Mouse (Mus musculus) heart, postnatal 0 days (tissue): ENCODE data around the gene Cdca5. TPM values are rescaled to one million over a fixed set of nuclear protein-coding genes. Genes with fewer than 3 reads are reported as not detected.

ENCODE experiments used
- ATAC-seq: fragments of 200-750 bp; cut with Nextera tagmentation; 2 replicates; pipeline ENCODE4 v1.8.0; 2017; ENCODE audit warnings: low read depth, moderate number of reproducible peaks, moderate library complexity; ENCODE audit not compliant: insufficient read depth
- DNase-seq: peaks from one replicate; pipeline ENCODE4 v3.0.0-alpha.2; 2016; ENCODE audit warnings: low spot score
- H3K27ac ChIP-seq: fragments of 300-500 bp; sonication (generic); 2 replicates; pipeline ENCODE4 v1.5.1; 2014; ENCODE audit warnings: low read depth, mild to moderate bottlenecking
- H3K27me3 ChIP-seq: fragments of 300-500 bp; sonication (generic); 2 replicates; pipeline ENCODE4 v1.6.1; 2014; ENCODE audit warnings: low read length, mixed read lengths; ENCODE audit not compliant: control insufficient read depth, insufficient read depth
- H3K36me3 ChIP-seq: fragments of 300-500 bp; sonication (generic); replicated peaks from 2 replicates; pipeline ENCODE4 v1.6.1; 2014; ENCODE audit warnings: low read length, mixed read lengths; ENCODE audit not compliant: control insufficient read depth, insufficient read depth
- H3K4me1 ChIP-seq: fragments of 300-500 bp; sonication (generic); 2 replicates; pipeline ENCODE4 v1.6.1; 2014; ENCODE audit warnings: antibody characterized with exemption; ENCODE audit not compliant: control insufficient read depth, insufficient read depth
- H3K4me2 ChIP-seq: fragments of 300-500 bp; sonication (generic); 2 replicates; pipeline ENCODE4 v1.6.1; 2014; ENCODE audit warnings: low read depth, mild to moderate bottlenecking, low read length, moderate library complexity
- H3K4me3 ChIP-seq: fragments of 300-500 bp; sonication (generic); 2 replicates; pipeline ENCODE4 v1.5.1; 2014; ENCODE audit warnings: low read depth, low read length
- H3K9ac ChIP-seq: fragments of 300-500 bp; sonication (generic); replicated peaks from 2 replicates; pipeline ENCODE4 v1.6.1; 2014; ENCODE audit warnings: low read depth, low read length, mixed read lengths
- H3K9me3 ChIP-seq: fragments of 300-500 bp; sonication (generic); replicated peaks from 2 replicates; pipeline ENCODE4 v1.6.1; 2016; ENCODE audit warnings: low read length; ENCODE audit not compliant: control insufficient read depth
- CTCF ChIP-seq: IDR thresholded peaks from 2 replicates; pipeline ENCODE4 v1.5.1; 2016; ENCODE audit warnings: antibody characterized with exemption, control low read depth, low read depth
- EP300 ChIP-seq: IDR thresholded peaks from 2 replicates; pipeline ENCODE4 v1.6.1; 2016; ENCODE audit warnings: antibody characterized with exemption, low read depth
- WGBS: fragments of 180-500 bp; shearing (Covaris S2); extraction: QIAGEN DNeasy Blood & Tissue Kit; methylation state at CpG from one replicate; pipeline ENCODE4 v1.1.7; 2014; 5-methylcytosine and 5-hydroxymethylcytosine counted together
- polyA plus RNA-seq: library from polyadenylated mRNA; unstranded; fragments of >200 nt; fragmentation: Nextera tagmentation; extraction: Ambion mirVana; gene quantifications from 2 replicates; pipeline ENCODE4 v1.2.1, GENCODE M21; 2015
- total RNA-seq: library from RNA; depleted of rRNA; stranded (reverse); fragments of >200 nt; gene quantifications from 2 replicates; pipeline ENCODE4 v1.2.3, GENCODE M21; 2014; ENCODE audit warnings: low replicate concordance; rRNA removed

Cdca5 gene
- total RNA-seq (2.2 and 6.8 TPM in 2 replicates), polyA plus RNA-seq (5.7 and 6.4 TPM in 2 replicates)

DNA sequence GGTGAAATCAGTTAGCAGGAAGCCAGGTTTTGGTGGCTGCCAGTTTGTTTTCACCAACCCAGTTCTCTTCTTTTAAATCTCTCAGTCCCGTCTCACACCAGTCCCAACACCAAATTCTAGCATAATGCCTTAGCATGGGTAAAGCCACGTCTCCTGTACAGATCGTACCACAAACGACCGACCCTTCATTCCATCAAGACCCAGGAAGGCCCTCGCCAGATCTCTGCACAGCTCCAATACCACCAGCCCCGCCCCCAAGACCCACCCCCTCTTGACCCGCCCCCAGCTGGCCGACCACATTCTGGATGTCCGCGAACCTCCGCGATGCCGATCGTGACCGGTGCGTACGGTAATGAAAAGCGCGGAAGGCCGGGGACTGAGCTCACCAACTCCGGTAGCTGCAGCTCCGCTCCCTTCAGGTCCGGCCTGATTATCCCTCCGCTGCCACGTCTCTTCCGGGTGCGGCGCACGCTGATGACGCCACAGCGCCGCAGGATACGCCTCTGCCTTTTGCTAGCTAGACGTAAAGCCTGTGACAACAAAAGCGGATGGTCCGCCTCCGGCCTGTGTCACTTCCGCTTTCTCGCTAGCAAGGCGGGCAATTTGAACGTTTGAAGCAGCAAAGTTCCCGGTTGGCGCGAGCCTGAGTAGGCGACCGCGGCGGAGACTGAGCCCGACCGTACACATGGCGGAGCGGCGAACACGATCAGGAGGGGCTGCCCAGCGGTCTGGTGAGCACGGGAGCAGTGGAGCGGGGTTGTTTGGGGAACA is at the start of gene Cdca5, which contains the start of gene Zfpl1:
Gene Cdca5 (plus strand): TSS at position 506 of the 771 bp plus-strand sequence.
Gene Zfpl1 (minus strand): TSS at position 479 of the 771 bp plus-strand sequence.
- peak within 1 kb of the TSS; percentile 87 for H3K4me2 ChIP-seq
- DNase-seq, result peak; percentile 96
- H3K27me3 ChIP-seq, result no peaks in the 10 kb centered on the region
- peak within 1 kb of the TSS; percentile 73 for H3K9ac ChIP-seq
- H3K9me3 ChIP-seq, result no peaks in the 10 kb centered on the region
- peak within 1 kb of the TSS; percentile 60 for H3K27ac ChIP-seq
- peaks cover 13% of the 10 kb centered on the region for H3K4me1 ChIP-seq
- under 1% methylated on average over 58 of the region's 58 CpGs for WGBS
- peaks cover 38% of the 10 kb centered on the region for H3K36me3 ChIP-seq
- peak; percentile 92 for ATAC-seq
- TF ChIP-seq EP300, result 0 out of 2 replicates have a peak, but pooled peaks have one; percentile 56
- no peak for TF ChIP-seq CTCF
- peak within 1 kb of the TSS; percentile 72 for H3K4me3 ChIP-seq

DNA sequence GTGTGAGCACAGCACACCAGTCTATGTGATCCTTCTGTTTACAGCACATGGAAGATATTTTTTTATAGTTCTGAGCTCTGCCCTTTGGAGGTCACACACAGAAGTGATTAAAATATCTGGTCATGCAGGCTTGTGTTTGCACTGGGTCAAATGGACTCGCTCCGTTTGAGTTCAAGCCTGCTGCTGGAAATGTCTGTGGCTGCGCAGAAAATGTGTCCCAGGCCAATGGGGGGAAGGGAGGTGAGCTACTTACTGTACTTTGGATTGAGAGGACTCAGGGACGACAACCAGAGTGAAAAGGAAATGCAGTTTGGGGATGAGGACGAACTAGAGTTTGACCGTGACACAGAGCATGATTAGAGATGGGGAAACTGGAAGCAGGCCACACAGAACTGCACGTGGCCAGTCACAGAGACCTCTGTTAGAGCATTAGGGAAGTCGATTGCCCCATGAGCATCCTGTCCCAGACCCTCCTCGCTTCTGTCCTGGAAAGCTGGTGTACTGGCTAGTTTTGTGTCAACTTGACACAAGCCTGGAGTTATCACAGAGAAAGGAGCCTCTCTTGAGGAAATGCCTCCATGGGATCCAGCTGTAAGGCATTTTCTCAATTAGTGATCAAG is 48.7 kb upstream of the Cdca5 start:
- Histone ChIP-seq H3K4me1 (no peaks in the 10 kb centered on the region), H3K27me3 (no peaks in the 10 kb centered on the region), H3K4me3 (no peak overlapping the region), H3K36me3 (no peaks in the 10 kb centered on the region), H3K27ac (no peak overlapping the region), H3K9me3 (no peaks in the 10 kb centered on the region), H3K4me2 (no peak overlapping the region), H3K9ac (no peak overlapping the region)
- ATAC-seq (no peak), DNase-seq (no peak)
- WGBS, result 68% methylated on average over 9 of the region's 9 CpGs
- TF ChIP-seq CTCF (no peak), EP300 (no peak)

DNA sequence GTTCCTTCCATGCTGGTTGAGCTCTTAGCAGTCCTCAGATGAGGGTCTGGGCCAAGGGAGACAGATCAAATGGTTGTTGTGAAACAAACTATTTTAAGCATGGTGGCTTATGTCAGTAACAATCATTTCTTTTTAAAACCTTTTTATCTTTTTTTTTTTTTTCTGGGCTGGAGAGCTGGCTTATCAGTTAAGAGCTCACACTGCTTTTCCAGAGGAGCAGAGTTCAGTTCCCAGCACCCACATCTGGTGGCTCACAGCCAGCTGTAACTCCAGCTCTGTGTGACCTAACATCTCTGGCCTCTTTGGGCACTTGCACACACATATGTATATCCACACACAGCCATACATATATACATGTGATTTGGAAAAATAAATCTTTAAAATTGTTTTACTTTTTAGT is 47.1 kb upstream of the Cdca5 start:
- DNase-seq, result no peak
- H3K4me1 ChIP-seq, result no peaks in the 10 kb centered on the region

GRCm38 (mm10) chr19:6038326-6038725 is 46.5 kb upstream of the Cdca5 start:
- no peaks in the 10 kb centered on the region for H3K36me3 ChIP-seq
- no peaks in the 10 kb centered on the region for H3K4me1 ChIP-seq
- H3K9me3 ChIP-seq, result no peaks in the 10 kb centered on the region
- no peak overlapping the region for H3K4me3 ChIP-seq
- no peak for DNase-seq
- no peak overlapping the region for H3K4me2 ChIP-seq
- no peaks in the 10 kb centered on the region for H3K27me3 ChIP-seq
- H3K27ac ChIP-seq, result no peak overlapping the region
- no peak for ATAC-seq
- WGBS, result 71% methylated on average over 7 of the region's 7 CpGs
- TF ChIP-seq EP300 (no peak), CTCF (no peak)
- H3K9ac ChIP-seq, result no peak overlapping the region

More for the DNA sequence above, 47.1 kb upstream of the Cdca5 start:
- ATAC-seq, result no peak
- TF ChIP-seq EP300, result no peak
- TF ChIP-seq CTCF, result no peak
- H3K4me3 ChIP-seq, result no peak overlapping the region
- no peaks in the 10 kb centered on the region for H3K27me3 ChIP-seq
- no peaks in the 10 kb centered on the region for H3K36me3 ChIP-seq
- no peak overlapping the region for H3K27ac ChIP-seq
- H3K9ac ChIP-seq, result no peak overlapping the region
- H3K9me3 ChIP-seq, result no peaks in the 10 kb centered on the region
- H3K4me2 ChIP-seq, result no peak overlapping the region

DNA sequence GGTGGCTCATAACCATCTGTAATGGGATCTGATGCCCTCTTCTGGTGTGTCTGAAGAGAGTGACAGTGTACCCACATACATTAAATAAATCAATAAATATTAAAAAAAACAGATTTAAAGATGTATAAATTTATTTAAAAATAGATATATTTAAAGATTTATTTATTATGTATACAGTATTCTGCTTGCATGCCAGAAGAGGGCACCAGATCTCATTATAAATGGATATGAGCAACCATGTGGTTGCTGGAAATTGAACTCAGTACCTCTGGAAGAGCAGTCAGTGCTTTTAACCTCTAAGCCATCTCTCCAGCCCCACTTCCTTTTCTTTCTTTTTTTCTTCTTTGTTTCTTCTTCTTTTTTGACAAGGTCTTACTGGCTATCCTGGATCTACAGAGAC is 44.8 kb upstream of the Cdca5 start:
- H3K9ac ChIP-seq, result no peak overlapping the region
- ATAC-seq, result no peak
- H3K27me3 ChIP-seq, result no peaks in the 10 kb centered on the region
- H3K4me2 ChIP-seq, result no peak overlapping the region
- no peaks in the 10 kb centered on the region for H3K36me3 ChIP-seq
- no peak for TF ChIP-seq EP300
- no peak for TF ChIP-seq CTCF
- no peaks in the 10 kb centered on the region for H3K9me3 ChIP-seq
- no peak overlapping the region for H3K4me3 ChIP-seq
- no peak for DNase-seq
- no peak overlapping the region for H3K27ac ChIP-seq
- no peaks in the 10 kb centered on the region for H3K4me1 ChIP-seq
